Mouse (Mus musculus): ENCODE measurements at regions not wholly inside any gene's neighbourhood (a gene's known extent, or its start where the extent isn't known, plus 50 kb on each side); places are given as distances from the start of the nearest gene placed in this dataset.

DNA sequence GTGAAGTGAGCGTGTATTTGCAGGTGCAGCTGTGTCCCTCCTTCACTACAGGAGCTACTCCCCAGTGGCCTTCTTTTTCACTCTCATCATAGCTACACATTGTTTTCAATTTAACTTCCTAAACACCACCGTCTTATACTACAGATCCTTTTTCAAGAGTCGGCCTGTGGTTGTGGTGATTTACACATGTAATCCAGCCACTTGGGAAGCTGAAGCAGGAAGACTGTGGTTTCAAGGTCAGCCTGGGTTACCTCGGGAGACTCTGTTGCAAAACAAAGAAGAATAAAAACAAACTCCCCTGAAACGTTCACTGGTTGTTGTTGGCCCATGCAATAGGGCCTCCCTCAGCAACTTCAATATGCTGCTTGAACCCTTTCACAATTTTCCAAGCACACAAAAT, 153.8 kb upstream of the Kcnh8 start:
- no peak for DNase-seq (ENCODE audit: low spot score in 2 of 2)

DNA sequence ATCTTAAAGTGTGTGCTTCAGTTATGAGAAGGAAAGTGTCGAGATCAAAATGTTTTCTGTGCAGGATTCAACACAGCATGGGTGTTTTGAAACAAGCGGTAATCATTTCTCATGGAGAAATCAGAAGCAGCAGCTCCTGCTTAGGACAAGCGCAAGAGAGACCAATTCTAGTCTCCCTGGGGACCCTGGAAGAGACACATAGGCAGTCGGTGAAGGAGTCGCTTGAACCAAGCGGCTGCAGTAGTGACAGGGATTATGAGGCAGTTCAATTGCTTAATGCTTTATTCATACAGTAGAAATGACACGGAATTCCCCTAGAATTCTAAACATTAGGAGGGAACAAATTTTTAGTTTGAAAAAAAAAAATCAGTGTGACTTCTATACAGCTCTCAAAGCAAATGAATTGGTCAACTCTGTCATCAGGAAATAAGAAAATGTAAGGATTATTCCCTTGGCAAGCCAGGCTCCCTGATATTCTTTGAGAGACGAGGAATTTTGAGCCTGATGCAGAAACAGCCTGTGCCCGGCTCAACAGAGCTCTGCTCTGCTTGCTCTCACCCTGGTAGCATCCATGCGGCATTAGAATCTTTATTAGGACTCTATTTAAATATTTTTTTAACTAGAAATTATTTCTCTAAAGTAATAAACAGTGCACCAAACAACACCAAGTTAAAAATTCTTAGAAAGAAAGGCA, 143.1 kb upstream of the Kcnh8 start:
- DNase-seq (ENCODE audit: low spot score in 2 of 2), result no peak

DNA sequence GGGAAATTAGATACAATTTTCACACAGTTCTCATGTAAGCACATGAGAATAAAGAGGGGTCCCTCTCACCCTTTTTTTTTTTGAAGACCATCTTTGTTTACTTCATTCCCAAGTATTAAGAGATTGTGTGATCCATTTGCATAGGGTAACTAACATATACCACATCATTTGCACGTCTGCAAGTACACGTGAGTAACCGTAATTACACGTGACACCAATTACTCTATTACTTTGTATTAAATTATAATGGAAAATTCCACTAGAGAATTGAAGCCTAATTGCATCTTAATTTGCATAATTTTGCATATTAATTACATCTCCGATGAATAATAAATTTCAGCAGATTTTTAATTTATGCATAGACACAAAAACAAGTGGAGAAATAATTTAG, 142.5 kb upstream of the Kcnh8 start:
- DNase-seq (ENCODE audit: low spot score in 2 of 2), result no peak

DNA sequence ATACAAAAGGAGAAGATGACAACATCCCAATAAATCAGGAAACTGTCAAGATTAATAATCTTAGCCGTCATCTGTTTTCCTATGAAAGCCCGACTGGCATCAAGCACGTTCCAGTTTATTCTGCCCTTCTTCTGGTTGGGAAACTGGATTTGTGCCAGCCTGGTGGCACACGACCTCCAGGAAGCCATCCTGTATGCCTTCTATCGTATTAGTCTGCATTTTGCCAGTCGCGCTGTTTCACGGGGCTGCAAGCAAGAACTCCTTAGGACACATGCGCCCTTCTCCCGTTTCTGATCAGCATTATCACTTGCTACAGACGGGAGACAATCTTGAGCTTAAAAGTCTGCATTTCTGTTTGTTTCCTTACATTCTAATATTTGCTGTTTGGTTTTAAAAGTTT, 141.2 kb upstream of the Kcnh8 start:
- DNase-seq (ENCODE audit: low spot score in 2 of 2), result peak in 1 of 2 experiments; percentile 17

DNA sequence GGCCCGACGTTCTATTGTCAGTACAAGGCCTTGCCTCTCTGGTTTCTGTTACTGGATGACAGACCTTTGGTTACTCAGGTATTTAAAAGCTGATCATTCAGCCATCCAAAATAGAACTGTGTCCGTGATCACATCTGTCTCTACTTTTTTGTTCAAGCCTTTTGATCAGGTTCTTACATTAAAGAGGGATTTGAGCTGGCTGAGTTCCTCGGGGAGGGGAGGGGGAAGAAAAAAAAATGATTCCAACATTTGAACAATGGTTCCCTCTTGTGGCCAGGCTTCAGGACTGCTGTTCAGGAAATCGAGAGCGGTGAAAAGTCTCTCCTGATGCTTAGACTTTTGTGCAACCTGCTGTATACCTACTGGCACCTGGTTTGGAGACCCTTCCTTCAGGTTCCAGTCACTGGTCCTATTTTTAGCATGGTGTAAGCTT, 140.8 kb upstream of the Kcnh8 start:
- peak; percentile 56 to 75 for DNase-seq (ENCODE audit: low spot score in 2 of 2)

DNA sequence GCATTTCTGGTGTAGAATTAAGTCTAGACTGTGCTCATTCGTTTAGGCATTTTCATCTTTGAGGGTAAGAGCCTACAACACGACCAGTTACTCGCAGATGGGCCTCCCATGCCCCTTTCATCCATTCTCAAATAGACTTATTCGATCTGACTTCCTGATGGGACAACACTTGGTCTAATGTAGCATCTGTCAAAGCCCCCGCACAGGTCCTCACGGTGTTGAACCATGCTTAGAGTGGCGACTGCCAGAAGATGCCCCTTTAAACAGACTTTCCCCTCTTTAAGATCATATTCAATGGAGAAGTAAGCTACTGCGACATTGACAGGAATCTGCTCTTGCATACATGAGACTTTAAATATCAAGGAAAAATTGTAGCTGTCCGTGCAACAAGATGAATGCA, 140.1 kb upstream of the Kcnh8 start:
- DNase-seq (ENCODE audit: low spot score in 2 of 2), result no peak

DNA sequence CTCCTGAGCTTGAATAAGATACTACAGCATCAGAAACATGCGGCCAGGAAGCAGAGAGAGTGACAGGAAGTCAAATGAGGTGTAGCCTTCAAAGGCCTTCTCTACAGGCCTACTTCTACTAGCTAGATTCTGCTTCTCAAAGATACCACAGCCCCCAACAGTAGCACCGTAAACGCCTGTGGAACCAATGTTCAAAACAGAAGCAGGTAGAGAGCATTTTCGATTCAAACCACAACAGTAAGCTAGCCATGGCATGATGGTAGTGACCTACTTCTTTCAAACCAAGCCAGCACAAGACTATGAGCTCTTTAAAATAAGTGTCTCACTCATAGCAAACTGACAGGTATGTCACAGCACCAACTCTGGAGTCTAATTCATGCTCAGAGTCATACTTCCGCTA, 134.0 kb upstream of the Kcnh8 start:
- DNase-seq (ENCODE audit: low spot score in 2 of 2), result no peak

DNA sequence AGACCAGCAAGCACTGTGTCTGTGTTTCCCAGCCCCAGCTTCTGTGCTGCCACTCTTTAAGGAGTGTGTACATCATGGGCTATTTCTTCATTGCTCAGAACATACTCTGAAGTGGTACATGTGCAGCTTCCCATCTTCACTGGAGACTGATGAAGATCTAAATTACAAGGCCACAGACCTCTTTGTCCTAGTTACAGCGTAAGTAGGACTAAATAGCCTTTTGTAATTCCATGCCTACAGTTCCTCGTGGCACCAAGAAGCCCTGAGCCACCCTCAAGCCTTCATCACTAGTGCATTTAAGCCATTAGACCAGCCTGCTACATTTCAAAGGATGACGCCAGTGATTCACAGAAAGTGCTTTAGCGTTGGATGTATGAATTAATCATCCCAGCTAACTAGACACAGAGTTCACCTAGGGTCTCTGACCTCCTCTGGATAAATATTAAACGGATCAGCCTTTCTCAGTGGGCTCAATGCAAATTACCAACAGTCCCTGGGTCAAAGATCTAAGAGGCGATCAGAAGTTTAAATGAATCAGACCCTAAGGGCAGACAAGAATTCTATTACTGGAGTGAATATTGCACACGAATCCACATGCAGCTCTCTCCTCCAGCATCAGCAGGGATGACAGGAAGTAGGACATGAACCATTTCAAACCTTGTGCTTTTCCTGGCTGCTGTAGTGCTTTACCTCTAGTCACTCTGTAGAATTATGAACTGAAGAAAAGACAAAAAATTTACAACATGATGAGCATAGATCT, 123.0 kb upstream of the Kcnh8 start:
- no peak for DNase-seq (ENCODE audit: low spot score in 2 of 2)

DNA sequence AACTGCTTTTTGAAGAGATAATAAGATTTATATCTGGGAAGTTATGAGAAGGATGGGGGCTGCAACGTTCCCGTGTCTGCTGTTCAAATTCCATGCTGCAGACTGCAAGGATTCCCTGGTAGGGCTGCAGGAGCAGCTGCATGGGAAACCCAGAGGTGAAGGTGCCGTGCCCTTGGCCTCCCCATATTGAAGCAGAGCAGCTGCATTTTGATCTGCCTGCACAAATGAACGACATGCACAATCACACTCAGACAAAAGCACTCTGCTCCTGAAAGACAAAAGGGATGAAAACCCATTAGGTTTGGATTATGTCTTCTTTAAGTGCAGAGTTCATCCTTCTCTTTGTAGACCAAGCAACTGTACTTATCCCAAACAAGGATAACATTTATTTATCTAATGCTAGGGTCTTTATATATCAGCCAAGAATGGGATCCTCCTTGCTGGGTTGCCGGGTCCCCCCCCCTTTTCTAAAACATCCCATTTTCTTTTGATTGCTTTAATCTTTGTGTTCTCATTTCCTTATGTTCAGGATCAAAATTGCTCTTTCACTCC, 122.3 kb upstream of the Kcnh8 start:
- no peak for DNase-seq (ENCODE audit: low spot score in 2 of 2)

DNA sequence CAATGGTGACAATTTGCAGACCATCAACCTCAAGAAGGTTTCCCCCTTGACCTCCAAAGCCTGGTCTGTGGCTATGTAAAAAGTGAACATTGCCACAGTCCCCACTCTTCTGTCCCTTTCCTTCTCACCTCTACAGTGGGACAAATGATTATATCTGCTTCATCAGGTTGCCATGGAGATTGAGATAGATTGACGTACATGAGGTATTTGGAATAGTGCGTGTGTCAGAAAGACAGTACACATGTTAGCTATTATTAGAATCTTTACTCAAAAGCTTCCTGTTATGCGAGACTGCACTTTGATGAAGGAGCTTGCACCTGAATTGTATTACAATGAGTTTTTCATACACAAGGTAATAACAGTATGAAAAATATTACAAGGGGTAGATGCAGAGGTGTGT, 95.7 kb upstream of the Kcnh8 start:
- no peak for DNase-seq (ENCODE audit: low spot score in 2 of 2)

DNA sequence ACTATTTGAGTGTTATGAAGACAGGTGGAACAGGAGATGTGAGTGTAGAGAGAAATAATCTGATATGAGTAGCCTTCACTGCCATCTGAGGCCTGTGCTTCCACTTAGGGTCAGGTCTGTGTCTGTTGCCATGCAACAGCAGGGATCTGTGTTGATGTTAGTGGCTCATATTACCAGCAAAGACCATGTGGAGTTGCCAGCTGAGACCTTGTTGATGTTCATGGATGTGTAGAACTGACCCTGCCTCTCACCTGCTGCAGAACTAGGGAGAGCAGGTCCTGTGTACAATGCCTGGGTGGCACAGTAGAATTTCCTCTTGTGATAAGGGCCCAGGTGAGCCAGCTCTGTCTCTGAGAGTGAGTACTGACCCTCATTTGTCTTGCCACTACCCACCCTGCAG, 72.2 kb upstream of the Kcnh8 start:
- DNase-seq (ENCODE audit: low spot score in 2 of 2), result no peak
